Comparison of ENCODE assay signal across 23 mouse cellular contexts in the genomic region with DNA sequence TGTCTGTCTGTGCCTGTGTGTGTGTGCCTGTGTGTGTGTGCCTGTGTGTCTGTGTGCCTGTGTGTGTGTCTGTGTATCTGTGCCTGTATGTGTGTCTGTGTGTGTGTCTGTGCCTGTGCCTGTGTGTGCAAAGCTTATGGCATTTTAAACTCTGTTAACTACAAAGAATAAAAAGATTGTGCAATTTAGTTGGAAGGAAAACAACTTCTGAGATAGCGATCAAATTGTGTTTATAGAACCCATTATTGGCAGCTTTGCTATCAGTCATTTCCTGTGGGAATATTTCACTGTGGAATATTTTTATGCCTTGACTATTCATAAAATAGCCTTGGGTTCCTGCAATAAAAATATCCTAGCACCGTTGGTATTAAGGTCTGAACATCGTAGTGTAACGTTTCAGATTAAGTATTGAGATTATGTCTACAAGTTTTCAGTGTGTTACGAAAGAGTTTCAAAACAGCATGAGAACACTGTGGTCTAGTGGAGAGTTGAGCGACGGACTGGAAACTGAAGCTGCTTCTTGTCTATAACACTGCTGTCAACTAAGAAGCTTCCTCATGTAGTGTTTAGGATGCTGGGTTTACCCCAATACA. TPM values are rescaled to one million over a fixed set of nuclear protein-coding genes. Genes with fewer than 3 reads are reported as not detected.
A peak's percentile ranks its signal among the peaks of the same experiment; 100 is the strongest.
DNase-seq lines count a peak whose midpoint lies in the region; ATAC-seq and TF ChIP-seq lines count a peak whose summit lies in the region.
"Had no signal": no experiment of that assay in that cellular context is flagged by ENCODE, and none has a peak within 500 bp of the region (broad histone marks: within the 10 kb centered on the region; RNA-seq: fewer than 3 reads in every experiment).

No protein-coding gene starts in this region.

- TF ChIP-seq EP300 in liver, postnatal 0 days (IDR thresholded peaks at IDR 0.05; ENCODE audit: low read depth), result 0 out of 2 replicates have a peak, but pooled peaks have one; percentile 19

- no peak overlapping the region for H3K9ac ChIP-seq in liver, postnatal 0 days (replicated peaks)
- no peak overlapping the region for H3K9ac ChIP-seq in liver, embryonic 11.5 days (ENCODE audit: low read depth, low read length)
- H3K9ac ChIP-seq: forebrain, postnatal 0 days; kidney, embryonic 15.5 days; limb, embryonic 15.5 days had no signal

- TF ChIP-seq CTCF in liver, postnatal 0 days (IDR thresholded peaks at IDR 0.05; ENCODE audit: low read depth), result no peak

- H3K4me2 ChIP-seq in liver, postnatal 0 days (ENCODE audit: low read depth, low read length), result 0 out of 2 replicates have a peak overlapping the region, but pooled peaks have one; percentile 18
- H3K4me2 ChIP-seq in liver, embryonic 11.5 days, result no peak overlapping the region
- H3K4me2 ChIP-seq: kidney, embryonic 15.5 days; limb, embryonic 15.5 days had no signal

- no peaks in the 10 kb centered on the region for H3K9me3 ChIP-seq in liver, postnatal 0 days (ENCODE audit: low read length)
- H3K9me3 ChIP-seq in liver, embryonic 11.5 days (ENCODE audit: control insufficient read depth, low read length), result no peaks in the 10 kb centered on the region
- H3K9me3 ChIP-seq: hindbrain, embryonic 10.5 days; kidney, embryonic 15.5 days; limb, embryonic 15.5 days; midbrain, embryonic 10.5 days had no signal

- H3K4me3 ChIP-seq in liver, postnatal 0 days (ENCODE audit: low read depth, low read length), result no peak overlapping the region
- H3K4me3 ChIP-seq in liver, embryonic 11.5 days (ENCODE audit: low read depth, low read length), result no peak overlapping the region
- H3K4me3 ChIP-seq: hindbrain, embryonic 10.5 days; kidney, embryonic 15.5 days; limb, embryonic 15.5 days; midbrain, embryonic 10.5 days had no signal

- DNase-seq in liver, postnatal 0 days, result no peak
- no peak for DNase-seq in liver, embryonic 11.5 days (ENCODE audit: low spot score)
- DNase-seq in 416B (ENCODE audit: low read depth), result peak; percentile 79
- DNase-seq in fat pad, adult 2 months (ENCODE audit: extremely low read depth, low read depth, low spot score), result peak; percentile 80
- DNase-seq in lung, postnatal 36 days, result peak; percentile 75
- DNase-seq in left cerebral cortex, postnatal 25 days (ENCODE audit: low spot score in 2 of 2), result no peak
- no peak for DNase-seq in thymus, postnatal 10 days (ENCODE audit: low spot score in 2 of 2)
- DNase-seq: adrenal gland, postnatal 36 days; cerebellum, adult 9-10 months; forebrain, postnatal 0 days; gastrocnemius, postnatal 14 days; heart, postnatal 10 days; kidney, postnatal 36 days; right cerebral cortex, adult 18-20 months; right cerebral cortex, postnatal 4 days; thymus, postnatal 4 days had no signal

- peaks cover 25% of the 10 kb centered on the region for H3K27me3 ChIP-seq in liver, postnatal 0 days (ENCODE audit: insufficient read depth, low read length)
- peaks cover 20% of the 10 kb centered on the region for H3K27me3 ChIP-seq in liver, embryonic 11.5 days (replicated peaks; ENCODE audit: control insufficient read depth, insufficient read depth, low read length)
- H3K27me3 ChIP-seq: limb, embryonic 15.5 days had no signal

- peaks cover 3% of the 10 kb centered on the region for H3K4me1 ChIP-seq in liver, postnatal 0 days (ENCODE audit: insufficient read depth)
- H3K4me1 ChIP-seq in liver, embryonic 11.5 days (replicated peaks; ENCODE audit: control insufficient read depth, insufficient read depth, low read length), result no peaks in the 10 kb centered on the region; the same call in 1 of the 2 replicates

- intact Hi-C loops in left cerebral cortex, postnatal 25 days (cut with DNase I), result no loop called here

- no peak for ATAC-seq in liver, postnatal 0 days
- no peak for ATAC-seq in liver, embryonic 11.5 days (replicated peaks; ENCODE audit: low FRiP score)
- ATAC-seq: CD4-positive, CD25-positive, alpha-beta regulatory T cell, adult 4 months; forebrain, postnatal 0 days; hindbrain, postnatal 0 days; intestine, postnatal 0 days had no signal

- H3K27ac ChIP-seq in liver, postnatal 0 days (ENCODE audit: low read depth), result peak overlapping the region; percentile 48
- no peak overlapping the region for H3K27ac ChIP-seq in liver, embryonic 11.5 days (ENCODE audit: low read depth, low read length)
- H3K27ac ChIP-seq: hindbrain, embryonic 10.5 days; hindbrain, postnatal 0 days; kidney, embryonic 15.5 days; limb, embryonic 15.5 days; midbrain, embryonic 10.5 days had no signal

- 39% methylated on average over 7 of the region's 7 CpGs for WGBS in liver, postnatal 0 days (ENCODE audit: insufficient replicate concordance)
- WGBS in liver, embryonic 11.5 days, result 76% methylated on average over 7 of the region's 7 CpGs

- no peaks in the 10 kb centered on the region for H3K36me3 ChIP-seq in liver, postnatal 0 days (replicated peaks; ENCODE audit: insufficient read depth, low read length)
- H3K36me3 ChIP-seq in liver, embryonic 11.5 days (ENCODE audit: control insufficient read depth, insufficient read depth, low read length), result no peaks in the 10 kb centered on the region
- H3K36me3 ChIP-seq: hindbrain, embryonic 10.5 days; kidney, embryonic 15.5 days; limb, embryonic 15.5 days; midbrain, embryonic 10.5 days had no signal

RNA-seq across cellular contexts. Expression of gene Syde2, which starts 2.2 kb away (rescaled TPM):
- polyA plus RNA-seq in liver, postnatal 0 days (2015; fragmentation: Nextera tagmentation; extraction: Ambion mirVana), result 0.47 and 0.70 TPM in 2 replicates
- 1.7 and 2.1 TPM in 2 replicates for polyA plus RNA-seq in liver, embryonic 11.5 days (2014; fragmentation: Nextera tagmentation; extraction: Ambion mirVana)
- total RNA-seq in left cerebral cortex, postnatal 25 days (2021), result 1 to 10 TPM; 2.7 to 3.8 TPM
- polyA plus RNA-seq: CD4-positive, CD25-positive, alpha-beta regulatory T cell, adult 4 months had no signal

RNA-seq across cellular contexts. Expression of gene 2410004B18Rik, which starts 47.6 kb away (rescaled TPM):
- polyA plus RNA-seq in liver, postnatal 0 days (2015; fragmentation: Nextera tagmentation; extraction: Ambion mirVana), result 10.1 and 11.8 TPM in 2 replicates
- 37.4 and 39.6 TPM in 2 replicates for polyA plus RNA-seq in liver, embryonic 11.5 days (2014; fragmentation: Nextera tagmentation; extraction: Ambion mirVana)
- total RNA-seq in left cerebral cortex, postnatal 25 days (2021), result 10 to 100 TPM; 35.7 to 45.1 TPM

Comparison
In these comparisons a context has a peak if more than half of its experiments do, and no peak if none do; other contexts are left out.
1. DNase-seq: peak in 416B (single experiment), fat pad, adult 2 months (single experiment) and lung, postnatal 36 days (single experiment); none in liver, postnatal 0 days (single experiment), liver, embryonic 11.5 days (single experiment), left cerebral cortex, postnatal 25 days (0 of 2) and thymus, postnatal 10 days (0 of 2).